Mouse (Mus musculus): ENCODE results near the gene Intu. TPM values are rescaled to one million over a fixed set of nuclear protein-coding genes. Genes with fewer than 3 reads are reported as not detected.

Gene Intu
- total RNA-seq, 1 experiment: 5.2 TPM

GRCm38 (mm10) chr3:40527976-40528950 is 2.8 kb upstream of the Intu start:
- Histone ChIP-seq H3K9me3 (ENCODE audit: control insufficient read depth, insufficient read depth, low read depth, low read length) (no peaks in the 10 kb centered on the region), H3K27ac (ENCODE audit: insufficient read depth, low read depth, low read length, poor library complexity, severe bottlenecking) (no peak overlapping the region), H3K36me3 (ENCODE audit: control insufficient read depth, insufficient read depth, low read length, poor library complexity, severe bottlenecking) (no peaks in the 10 kb centered on the region), H3K4me3 (ENCODE audit: insufficient read depth in 1 of 2, low read depth in 1 of 2, low read length in 2 of 2, poor library complexity in 1 of 2, severe bottlenecking in 1 of 2) (no peak overlapping the region), H3K9ac (ENCODE audit: insufficient read depth, low read depth, low read length, poor library complexity, severe bottlenecking) (no peak overlapping the region), H3K4me1 (ENCODE audit: control insufficient read depth in 2 of 2, insufficient read depth in 2 of 2, low read length in 2 of 2, poor library complexity in 1 of 2) (no peaks in the 10 kb centered on the region; a peak in 1 of 4 replicates)
- in situ Hi-C loops (cut with MboI; ENCODE audit: low sequenced_read_pairs in 2 of 2, unreplicated experiment in 2 of 2): no loop called here
- no peak for DNase-seq (ENCODE audit: low read depth, low spot score)
- TF ChIP-seq ZC3H11A (IDR thresholded peaks at IDR 0.05; ENCODE audit: borderline replicate concordance, low read depth, low read length) (no peak), ZNF384 (IDR thresholded peaks at IDR 0.05; ENCODE audit: low read depth, low read length) (no peak)

DNA sequence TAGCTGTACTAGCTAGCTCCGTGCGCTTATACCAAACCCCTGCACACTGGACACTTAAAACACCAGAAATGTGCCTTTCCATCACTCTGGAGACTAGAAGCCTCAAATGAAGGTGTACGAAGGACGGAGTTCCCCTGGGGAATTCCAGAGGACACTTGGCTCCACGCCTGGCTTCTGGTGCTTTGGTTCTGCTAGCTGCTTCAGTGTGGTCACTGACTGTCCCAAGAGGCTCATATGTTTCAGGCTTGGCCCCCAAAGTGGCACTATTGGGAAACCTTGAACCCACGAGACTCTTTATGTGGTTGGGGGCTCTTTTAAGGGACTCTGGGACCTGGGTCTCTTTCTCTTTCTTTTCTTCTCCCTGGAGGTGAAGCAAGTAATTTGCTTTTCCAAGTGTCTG is 2.1 kb upstream of the Intu start:
- Histone ChIP-seq H3K4me1 (ENCODE audit: control insufficient read depth in 2 of 2, insufficient read depth in 2 of 2, low read length in 2 of 2, poor library complexity in 1 of 2) (no peaks in the 10 kb centered on the region; a peak in 1 of 4 replicates), H3K36me3 (ENCODE audit: control insufficient read depth, insufficient read depth, low read length, poor library complexity, severe bottlenecking) (no peaks in the 10 kb centered on the region), H3K27ac (ENCODE audit: insufficient read depth, low read depth, low read length, poor library complexity, severe bottlenecking) (no peak overlapping the region), H3K9ac (ENCODE audit: insufficient read depth, low read depth, low read length, poor library complexity, severe bottlenecking) (no peak overlapping the region), H3K9me3 (ENCODE audit: control insufficient read depth, insufficient read depth, low read depth, low read length) (no peaks in the 10 kb centered on the region), H3K4me3 (ENCODE audit: insufficient read depth in 1 of 2, low read depth in 1 of 2, low read length in 2 of 2, poor library complexity in 1 of 2, severe bottlenecking in 1 of 2) (no peak overlapping the region)
- TF ChIP-seq MAFK (IDR thresholded peaks at IDR 0.05; ENCODE audit: insufficient read depth, low read depth, low read length): no peak
- no peak for TF ChIP-seq ZNF384 (IDR thresholded peaks at IDR 0.05; ENCODE audit: low read depth, low read length)
- TF ChIP-seq CHD2 (IDR thresholded peaks at IDR 0.05; ENCODE audit: low read depth, low read length): no peak
- no peak for TF ChIP-seq HCFC1 (IDR thresholded peaks at IDR 0.05; ENCODE audit: borderline replicate concordance, insufficient read depth, low read length)
- no peak for TF ChIP-seq ZC3H11A (IDR thresholded peaks at IDR 0.05; ENCODE audit: borderline replicate concordance, low read depth, low read length)
- in situ Hi-C loops (cut with MboI; ENCODE audit: low sequenced_read_pairs in 2 of 2, unreplicated experiment in 2 of 2): no loop called here
- DNase-seq (ENCODE audit: low read depth, low spot score): no peak

DNA sequence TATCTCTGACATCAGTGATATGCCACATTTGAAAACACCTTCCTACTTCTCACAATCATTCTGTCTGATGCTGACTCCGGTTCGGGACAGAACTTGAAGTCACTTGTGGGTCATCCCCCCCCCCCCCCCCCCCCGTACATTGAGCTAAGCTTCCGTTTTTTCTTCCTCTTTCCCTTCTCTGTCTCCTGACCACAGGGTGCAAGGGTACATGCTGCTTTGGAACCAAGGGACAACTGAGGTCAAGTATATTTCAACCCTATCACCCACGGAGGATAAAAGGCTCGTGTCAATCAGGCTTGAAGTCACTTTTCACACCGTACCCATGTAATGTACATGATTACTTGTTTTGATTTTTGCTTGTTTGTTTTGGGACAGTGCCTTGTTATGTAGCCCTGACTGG is 241 bp upstream of the Intu start:
- no peaks in the 10 kb centered on the region for H3K9me3 ChIP-seq (ENCODE audit: control insufficient read depth, insufficient read depth, low read depth, low read length)
- no peak for DNase-seq (ENCODE audit: low read depth, low spot score)
- H3K9ac ChIP-seq (ENCODE audit: insufficient read depth, low read depth, low read length, poor library complexity, severe bottlenecking): no peak overlapping the region
- H3K27ac ChIP-seq (ENCODE audit: insufficient read depth, low read depth, low read length, poor library complexity, severe bottlenecking): no peak overlapping the region
- TF ChIP-seq CHD2 (IDR thresholded peaks at IDR 0.05; ENCODE audit: low read depth, low read length) (no peak), ZC3H11A (IDR thresholded peaks at IDR 0.05; ENCODE audit: borderline replicate concordance, low read depth, low read length) (no peak), HCFC1 (IDR thresholded peaks at IDR 0.05; ENCODE audit: borderline replicate concordance, insufficient read depth, low read length) (no peak), ZNF384 (IDR thresholded peaks at IDR 0.05; ENCODE audit: low read depth, low read length) (no peak), MAFK (IDR thresholded peaks at IDR 0.05; ENCODE audit: insufficient read depth, low read depth, low read length) (no peak)
- H3K4me1 ChIP-seq (ENCODE audit: control insufficient read depth in 2 of 2, insufficient read depth in 2 of 2, low read length in 2 of 2, poor library complexity in 1 of 2): no peaks in the 10 kb centered on the region; a peak in 1 of 4 replicates
- H3K4me3 ChIP-seq (ENCODE audit: insufficient read depth in 1 of 2, low read depth in 1 of 2, low read length in 2 of 2, poor library complexity in 1 of 2, severe bottlenecking in 1 of 2): peak overlapping the region in 1 of 2 experiments; percentile 72; a peak in 2 of 4 replicates
- no peaks in the 10 kb centered on the region for H3K36me3 ChIP-seq (ENCODE audit: control insufficient read depth, insufficient read depth, low read length, poor library complexity, severe bottlenecking)
- in situ Hi-C loops (cut with MboI; ENCODE audit: low sequenced_read_pairs in 2 of 2, unreplicated experiment in 2 of 2): no loop called here

DNA sequence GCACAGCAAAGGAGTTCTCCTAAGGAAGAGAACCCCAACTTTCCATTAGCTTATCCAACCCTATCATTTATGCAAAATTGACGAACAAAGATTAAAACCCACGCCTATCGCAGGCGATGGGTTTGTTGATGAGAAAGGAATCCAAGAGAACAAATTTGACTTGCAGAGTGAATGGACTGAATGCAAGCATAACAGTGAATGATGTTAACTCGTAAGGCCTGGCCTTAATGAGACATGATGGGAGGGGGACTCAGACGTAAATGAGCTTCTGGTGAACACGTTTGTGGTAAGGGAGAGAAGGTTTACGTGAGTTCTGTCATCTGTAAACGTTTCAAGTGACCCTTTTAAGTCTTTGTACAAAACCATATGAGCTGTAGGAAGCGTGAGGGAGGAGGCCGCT is 1.2 kb downstream of the Intu start:
- Histone ChIP-seq H3K9me3 (ENCODE audit: control insufficient read depth, insufficient read depth, low read depth, low read length) (no peaks in the 10 kb centered on the region), H3K36me3 (ENCODE audit: control insufficient read depth, insufficient read depth, low read length, poor library complexity, severe bottlenecking) (no peaks in the 10 kb centered on the region), H3K4me3 (ENCODE audit: insufficient read depth in 1 of 2, low read depth in 1 of 2, low read length in 2 of 2, poor library complexity in 1 of 2, severe bottlenecking in 1 of 2) (peak overlapping the region in 1 of 2 experiments; percentile 72; a peak in 2 of 4 replicates), H3K9ac (ENCODE audit: insufficient read depth, low read depth, low read length, poor library complexity, severe bottlenecking) (no peak overlapping the region), H3K27ac (ENCODE audit: insufficient read depth, low read depth, low read length, poor library complexity, severe bottlenecking) (no peak overlapping the region), H3K4me1 (ENCODE audit: control insufficient read depth in 2 of 2, insufficient read depth in 2 of 2, low read length in 2 of 2, poor library complexity in 1 of 2) (no peaks in the 10 kb centered on the region; a peak in 1 of 4 replicates)
- in situ Hi-C loops (cut with MboI; ENCODE audit: low sequenced_read_pairs in 2 of 2, unreplicated experiment in 2 of 2): no loop called here
- no peak for DNase-seq (ENCODE audit: low read depth, low spot score)
- TF ChIP-seq ZNF384 (IDR thresholded peaks at IDR 0.05; ENCODE audit: low read depth, low read length) (no peak), CHD2 (IDR thresholded peaks at IDR 0.05; ENCODE audit: low read depth, low read length) (no peak), ZC3H11A (IDR thresholded peaks at IDR 0.05; ENCODE audit: borderline replicate concordance, low read depth, low read length) (no peak), MAFK (IDR thresholded peaks at IDR 0.05; ENCODE audit: insufficient read depth, low read depth, low read length) (no peak), HCFC1 (IDR thresholded peaks at IDR 0.05; ENCODE audit: borderline replicate concordance, insufficient read depth, low read length) (no peak)

Data from ES-E14 (cell line).